Mouse (Mus musculus) ES-E14 (cell line): ENCODE results near the gene Lemd1.

Source experiments
- HCFC1 ChIP-seq: IDR thresholded peaks from 2 replicates; pipeline ENCODE4 v1.6.1; 2012; ENCODE audit warnings: low read length, inconsistent platforms, borderline replicate concordance; ENCODE audit not compliant: insufficient read depth
- ZC3H11A ChIP-seq: IDR thresholded peaks from 2 replicates; pipeline ENCODE4 v1.6.1; 2012; ENCODE audit warnings: low read depth, mild to moderate bottlenecking, inconsistent platforms, low read length, borderline replicate concordance

- TF ChIP-seq ZC3H11A = no peak
- no peak for TF ChIP-seq HCFC1
These were observed 107.2 kb downstream of the Lemd1 start, which contains the start of gene Klhdc8a for GRCm38 (mm10) chr1:132298425-132298800.
